Comparison of ENCODE assay signal across 9 mouse cellular contexts in genomic region chr6:127766641-127767200, GRCm38 (mm10). TPM values are rescaled to one million over a fixed set of nuclear protein-coding genes. Genes with fewer than 3 reads are reported as not detected.
DNase-seq lines count a peak whose midpoint lies in the region; ATAC-seq lines count a peak whose summit lies in the region.
"Had no signal": no experiment of that assay in that cellular context is flagged by ENCODE, and none has a peak within 500 bp of the region (broad histone marks: within the 10 kb centered on the region; RNA-seq: fewer than 3 reads in every experiment).

No protein-coding gene starts in this region.

- H3K27ac ChIP-seq in lung, embryonic 16.5 days (ENCODE audit: low read length): no peak overlapping the region
- H3K27ac ChIP-seq in forebrain, embryonic 14.5 days (ENCODE audit: low read depth, low read length): peak overlapping the region; percentile 81; the same call in 1 of the 2 replicates
- H3K27ac ChIP-seq in neural tube, embryonic 14.5 days (ENCODE audit: low read depth, low read length): peak overlapping the region; percentile 80

- H3K4me2 ChIP-seq in lung, embryonic 16.5 days (ENCODE audit: low read depth, low read length): peak overlapping the region; percentile 13; the same call in 1 of the 2 replicates
- H3K4me2 ChIP-seq in forebrain, embryonic 14.5 days (ENCODE audit: low read length): peak overlapping the region; percentile 91
- peak overlapping the region; percentile 81 for H3K4me2 ChIP-seq in neural tube, embryonic 14.5 days (ENCODE audit: low read depth, low read length)

- H3K9me3 ChIP-seq in lung, embryonic 16.5 days (ENCODE audit: control insufficient read depth, low read length): no peaks in the 10 kb centered on the region
- no peaks in the 10 kb centered on the region for H3K9me3 ChIP-seq in forebrain, embryonic 14.5 days (replicated peaks; ENCODE audit: control insufficient read depth, low read length)
- no peaks in the 10 kb centered on the region for H3K9me3 ChIP-seq in neural tube, embryonic 14.5 days (ENCODE audit: control insufficient read depth, low read length)

- H3K4me3 ChIP-seq in lung, embryonic 16.5 days (ENCODE audit: low read length): 0 out of 2 replicates have a peak overlapping the region, but pooled peaks have one; percentile 11
- H3K4me3 ChIP-seq in forebrain, embryonic 14.5 days (ENCODE audit: low read depth, low read length): peak overlapping the region; percentile 63
- H3K4me3 ChIP-seq in neural tube, embryonic 14.5 days (ENCODE audit: low read depth, low read length): peak overlapping the region; percentile 73

- no peak for DNase-seq in lung, postnatal 36 days
- DNase-seq in forebrain, embryonic 14.5 days (ENCODE audit: low spot score): peak; percentile 75
- DNase-seq in layer of hippocampus, postnatal 14 days (ENCODE audit: low spot score in 2 of 2): peak; percentile 44 to 56
- DNase-seq in spleen, postnatal 14 days (ENCODE audit: low spot score in 2 of 2): no peak
- DNase-seq in lung, postnatal 4 days: no peak

- no peaks in the 10 kb centered on the region for H3K36me3 ChIP-seq in lung, embryonic 16.5 days (ENCODE audit: control insufficient read depth, insufficient read depth, low read length)
- no peaks in the 10 kb centered on the region for H3K36me3 ChIP-seq in forebrain, embryonic 14.5 days (ENCODE audit: control insufficient read depth, insufficient read depth, low read length)
- H3K36me3 ChIP-seq in neural tube, embryonic 14.5 days (ENCODE audit: control insufficient read depth, insufficient read depth, low read length): no peaks in the 10 kb centered on the region

- peak; percentile 39; the same call in 1 of the 2 replicates for ATAC-seq in lung, embryonic 16.5 days (ENCODE audit: low read depth)
- ATAC-seq in forebrain, embryonic 14.5 days: peak; percentile 71
- ATAC-seq in neural tube, embryonic 14.5 days (ENCODE audit: low read depth): peak; percentile 44
- no peak for ATAC-seq in megakaryocyte progenitor cell, adult 5-6 weeks (replicated peaks; ENCODE audit: poor library complexity)

- H3K27me3 ChIP-seq in lung, embryonic 16.5 days (ENCODE audit: control insufficient read depth, insufficient read depth, low read depth, low read length): peaks cover 71% of the 10 kb centered on the region
- H3K27me3 ChIP-seq in forebrain, embryonic 14.5 days (replicated peaks; ENCODE audit: control insufficient read depth, insufficient read depth, low read length): 0 out of 2 replicates have a peak, but pooled peaks cover 4% of the 10 kb centered on the region
- H3K27me3 ChIP-seq in neural tube, embryonic 14.5 days (ENCODE audit: control insufficient read depth, insufficient read depth, low read length): peaks cover 2% of the 10 kb centered on the region; the same call in 1 of the 2 replicates

- WGBS in lung, embryonic 16.5 days: under 1% methylated on average over 28 of the region's 28 CpGs
- under 1% methylated on average over 28 of the region's 28 CpGs for WGBS in forebrain, embryonic 14.5 days
- under 1% methylated on average over 28 of the region's 28 CpGs for whole genome bisulfite sequencing in neural tube, embryonic 14.5 days

- peaks cover 10% of the 10 kb centered on the region; the same call in 1 of the 2 replicates for H3K4me1 ChIP-seq in lung, embryonic 16.5 days (replicated peaks; ENCODE audit: control insufficient read depth, insufficient read depth, low read length)
- H3K4me1 ChIP-seq in forebrain, embryonic 14.5 days (ENCODE audit: control insufficient read depth, insufficient read depth, low read length): peaks cover 25% of the 10 kb centered on the region; the same call in 1 of the 2 replicates
- H3K4me1 ChIP-seq in neural tube, embryonic 14.5 days (ENCODE audit: control insufficient read depth, insufficient read depth, low read length): peaks cover 17% of the 10 kb centered on the region; the same call in 1 of the 2 replicates

- H3K9ac ChIP-seq in lung, embryonic 16.5 days (ENCODE audit: low read length): no peak overlapping the region
- peak overlapping the region; percentile 72 for H3K9ac ChIP-seq in forebrain, embryonic 14.5 days (ENCODE audit: low read length)
- peak overlapping the region; percentile 75 for H3K9ac ChIP-seq in neural tube, embryonic 14.5 days (replicated peaks; ENCODE audit: low read depth, low read length)

RNA-seq across cellular contexts. Expression of gene Prmt8, which starts 2.6 kb away (rescaled TPM):
- 0.08 TPM in 1 of 2 replicates, not detected in the other for polyA plus RNA-seq in lung, embryonic 16.5 days (2015; fragmentation: Nextera tagmentation; extraction: Ambion mirVana)
- polyA plus RNA-seq in forebrain, embryonic 14.5 days (2014; fragmentation: Nextera tagmentation; extraction: Ambion mirVana): 16.6 and 17.9 TPM in 2 replicates
- total RNA-seq in layer of hippocampus, postnatal 14 days (2021): 10 to 100 TPM; 85.2 to 90.9 TPM
- polyA plus RNA-seq in neural tube, embryonic 14.5 days (2014; fragmentation: Nextera tagmentation; extraction: Ambion mirVana): 43.6 and 45.9 TPM in 2 replicates
- not detected in 2 replicates for total RNA-seq in megakaryocyte progenitor cell, adult 5-6 weeks (2015)
- not detected in 2 replicates for total RNA-seq in megakaryocyte progenitor cell, adult 5-6 weeks (2017)
- polyA plus RNA-seq: spleen, adult 2 months had no signal

Comparison
In these comparisons a context has a peak if more than half of its experiments do, and no peak if none do; other contexts are left out.
1. H3K4me2 ChIP-seq: peak in every context shown above with its lines; median percentile 91 in forebrain, embryonic 14.5 days; 81 in neural tube, embryonic 14.5 days; 13 in lung, embryonic 16.5 days.
2. H3K4me3 ChIP-seq: peak in every context shown above with its lines; median percentile 73 in neural tube, embryonic 14.5 days; 63 in forebrain, embryonic 14.5 days; 11 in lung, embryonic 16.5 days.
3. DNase-seq: peak in forebrain, embryonic 14.5 days (single experiment) and layer of hippocampus, postnatal 14 days (2 of 2); none in lung, postnatal 36 days (single experiment), spleen, postnatal 14 days (0 of 2) and lung, postnatal 4 days (0 of 2).
4. RNA of gene Prmt8, which starts 2.6 kb away (polyA plus RNA-seq): 43.6 to 45.9 TPM in neural tube, embryonic 14.5 days and 16.6 to 17.9 TPM in forebrain, embryonic 14.5 days; 0.08 TPM in lung, embryonic 16.5 days; every median in the first group is over 10 times any median in the second.